Mouse (Mus musculus) layer of hippocampus, postnatal 10 days (tissue): ENCODE results near the gene Pxn. TPM values are rescaled to one million over a fixed set of nuclear protein-coding genes. Genes with fewer than 3 reads are reported as not detected.
"Not testable (repeated sequence)": the region's sequence is repeated elsewhere in the genome, so short reads cannot be mapped to it uniquely, and the experiment has no call there.

ENCODE experiments used
- DNase-seq, 2 experiments: peaks; one replicate each; pipeline ENCODE4 v3.0.0; 2021; ENCODE audit warnings: low spot score in 2 of 2
- microRNA-seq, 2 experiments: library from miRNA; unstranded; fragments of <30 nt; microRNA quantifications; one replicate each; pipeline ENCODE4 v1.2.0; 2021
- total RNA-seq, 2 experiments: library from RNA; stranded (reverse); gene quantifications; 2 replicates each; pipeline ENCODE4 v1.2.3; 2021

The Pxn gene
- total RNA-seq, 2 experiments from 2014 or later = 30.0 to 30.8 TPM

- DNase-seq = peak; percentile 41 to 62
Observed at GRCm38 (mm10) chr5:115574992-115575391, 68.5 kb downstream of the Pxn start.

GRCm38 (mm10) chr5:115577686-115578085 is 71.2 kb downstream of the Pxn start:
- DNase-seq = not testable (repeated sequence)

- DNase-seq = no peak
Observed at GRCm38 (mm10) chr5:115578922-115579321, 72.4 kb downstream of the Pxn start.

- no peak for DNase-seq
Observed at GRCm38 (mm10) chr5:115579363-115579762, 72.9 kb downstream of the Pxn start.

- DNase-seq = no peak
Observed at GRCm38 (mm10) chr5:115580229-115581001, 73.9 kb downstream of the Pxn start.

GRCm38 (mm10) chr5:115581662-115582061 is 75.2 kb downstream of the Pxn start:
- no peak for DNase-seq

GRCm38 (mm10) chr5:115585616-115586015 is 79.1 kb downstream of the Pxn start:
- DNase-seq = no peak

- DNase-seq = no peak
Observed at GRCm38 (mm10) chr5:115586166-115586565, 79.7 kb downstream of the Pxn start.

- no peak for DNase-seq
Observed at GRCm38 (mm10) chr5:115586780-115587179, 80.3 kb downstream of the Pxn start.

- no peak for DNase-seq
Observed at GRCm38 (mm10) chr5:115591028-115591427, 84.6 kb downstream of the Pxn start.

- DNase-seq = no peak
Observed at GRCm38 (mm10) chr5:115591506-115591905, 85.0 kb downstream of the Pxn start.

GRCm38 (mm10) chr5:115603561-115603960 is 97.1 kb downstream of the Pxn start:
- DNase-seq = no peak

Small RNA genes lying within 50 kb of the gene (microRNA-seq; reads per million reads assigned to microRNA genes)
- 0.20 to 4.0 reads per million in 2 experiments for gene Mir7029

Other genes with a start within 250 kb of the Pxn start
- gene Rnf10, start 233.8 kb upstream of the Pxn start, total RNA-seq = 100 to 1,000 TPM; 259 to 316 TPM
- gene Coq5, start 227.0 kb upstream of the Pxn start, total RNA-seq = 10 to 100 TPM; 39.0 to 42.8 TPM
- 100 to 1,000 TPM; 753 to 793 TPM for gene Dynll1, start 205.7 kb upstream of the Pxn start, total RNA-seq
- gene Srsf9, start 179.5 kb upstream of the Pxn start, total RNA-seq = 10 to 100 TPM; 63.6 to 77.0 TPM
- gene Gatc, start 165.5 kb upstream of the Pxn start, total RNA-seq = 10 to 100 TPM; 29.3 to 32.5 TPM
- 10 to 100 TPM; 31.0 to 35.3 TPM for gene Triap1, start 165.5 kb upstream of the Pxn start, total RNA-seq
- 100 to 1,000 TPM; 732 to 825 TPM for gene Cox6a1, start 157.7 kb upstream of the Pxn start, total RNA-seq
- gene Msi1, start 77.1 kb upstream of the Pxn start, total RNA-seq = 10 to 100 TPM; 73.0 to 76.2 TPM
- not detected for gene Pla2g1b, start 40.4 kb upstream of the Pxn start, total RNA-seq
- 10 to 100 TPM; 25.8 to 29.8 TPM for gene Sirt4, start 22.0 kb upstream of the Pxn start, total RNA-seq
- gene Rplp0, start 52.8 kb downstream of the Pxn start, total RNA-seq = 100 to 1,000 TPM; 458 to 467 TPM
- gene Gcn1l1, start 58.6 kb downstream of the Pxn start, total RNA-seq = 10 to 100 TPM; 76.4 to 96.2 TPM
- gene Rab35, start 125.2 kb downstream of the Pxn start, total RNA-seq = 10 to 100 TPM; 84.0 to 91.4 TPM
- 10 to 100 TPM; 92.7 to 96.1 TPM for gene Bicdl1, start 224.9 kb downstream of the Pxn start, total RNA-seq